Mouse (Mus musculus) heart, postnatal 0 days (tissue): ENCODE measurements around the gene Cfap43. TPM values are rescaled to one million over a fixed set of nuclear protein-coding genes. Genes with fewer than 3 reads are reported as not detected.

Experiments used
- ATAC-seq: fragments of 200-750 bp; cut with Nextera tagmentation; 2 replicates; pipeline ENCODE4 v1.8.0; 2017; ENCODE audit warnings: low read depth, moderate number of reproducible peaks, moderate library complexity; ENCODE audit not compliant: insufficient read depth
- DNase-seq: peaks from one replicate; pipeline ENCODE4 v3.0.0-alpha.2; 2016; ENCODE audit warnings: low spot score
- H3K27ac ChIP-seq: fragments of 300-500 bp; sonication (generic); 2 replicates; pipeline ENCODE4 v1.5.1; 2014; ENCODE audit warnings: low read depth, mild to moderate bottlenecking
- H3K27me3 ChIP-seq: fragments of 300-500 bp; sonication (generic); 2 replicates; pipeline ENCODE4 v1.6.1; 2014; ENCODE audit warnings: low read length, mixed read lengths; ENCODE audit not compliant: control insufficient read depth, insufficient read depth
- H3K36me3 ChIP-seq: fragments of 300-500 bp; sonication (generic); replicated peaks from 2 replicates; pipeline ENCODE4 v1.6.1; 2014; ENCODE audit warnings: low read length, mixed read lengths; ENCODE audit not compliant: control insufficient read depth, insufficient read depth
- H3K4me1 ChIP-seq: fragments of 300-500 bp; sonication (generic); 2 replicates; pipeline ENCODE4 v1.6.1; 2014; ENCODE audit warnings: antibody characterized with exemption; ENCODE audit not compliant: control insufficient read depth, insufficient read depth
- H3K4me2 ChIP-seq: fragments of 300-500 bp; sonication (generic); 2 replicates; pipeline ENCODE4 v1.6.1; 2014; ENCODE audit warnings: low read depth, mild to moderate bottlenecking, low read length, moderate library complexity
- H3K4me3 ChIP-seq: fragments of 300-500 bp; sonication (generic); 2 replicates; pipeline ENCODE4 v1.5.1; 2014; ENCODE audit warnings: low read depth, low read length
- H3K9ac ChIP-seq: fragments of 300-500 bp; sonication (generic); replicated peaks from 2 replicates; pipeline ENCODE4 v1.6.1; 2014; ENCODE audit warnings: low read depth, low read length, mixed read lengths
- H3K9me3 ChIP-seq: fragments of 300-500 bp; sonication (generic); replicated peaks from 2 replicates; pipeline ENCODE4 v1.6.1; 2016; ENCODE audit warnings: low read length; ENCODE audit not compliant: control insufficient read depth
- CTCF ChIP-seq: IDR thresholded peaks from 2 replicates; pipeline ENCODE4 v1.5.1; 2016; ENCODE audit warnings: antibody characterized with exemption, control low read depth, low read depth
- EP300 ChIP-seq: IDR thresholded peaks from 2 replicates; pipeline ENCODE4 v1.6.1; 2016; ENCODE audit warnings: antibody characterized with exemption, low read depth
- WGBS: fragments of 180-500 bp; shearing (Covaris S2); extraction: QIAGEN DNeasy Blood & Tissue Kit; methylation state at CpG from one replicate; pipeline ENCODE4 v1.1.7; 2014; 5-methylcytosine and 5-hydroxymethylcytosine counted together
- polyA plus RNA-seq: library from polyadenylated mRNA; unstranded; fragments of >200 nt; fragmentation: Nextera tagmentation; extraction: Ambion mirVana; gene quantifications from 2 replicates; pipeline ENCODE4 v1.2.1, GENCODE M21; 2015
- total RNA-seq: library from RNA; depleted of rRNA; stranded (reverse); fragments of >200 nt; gene quantifications from 2 replicates; pipeline ENCODE4 v1.2.3, GENCODE M21; 2014; ENCODE audit warnings: low replicate concordance

The Cfap43 gene
- total and polyA plus RNA-seq, 2 experiments from 2014 or later, result 0.08 to 0.15 TPM

GRCm38 (mm10) chr19:47939361-47939760 is 20.3 kb upstream of the Cfap43 start:
- DNase-seq, result no peak
- no peak for TF ChIP-seq CTCF
- TF ChIP-seq EP300, result no peak
- no peaks in the 10 kb centered on the region for H3K36me3 ChIP-seq

GRCm38 (mm10) chr19:47937443-47938406 is 18.6 kb upstream of the Cfap43 start, which contains the start of gene Cfap58:
TSS of gene Cfap58 (plus strand) at chr19:47937675.
- H3K4me2 ChIP-seq, result peak within 1 kb of the TSS; percentile 66
- H3K27me3 ChIP-seq, result peaks cover 9% of the 10 kb centered on the region
- H3K27ac ChIP-seq, result no peak within 1 kb of the TSS
- H3K36me3 ChIP-seq, result no peaks in the 10 kb centered on the region
- DNase-seq, result peak; percentile 38
- H3K9ac ChIP-seq, result no peak within 1 kb of the TSS
- 8% methylated on average over 41 of the region's 41 CpGs for WGBS
- H3K9me3 ChIP-seq, result no peaks in the 10 kb centered on the region
- TF ChIP-seq EP300, result no peak
- 0 out of 2 replicates have a peak, but pooled peaks have one; percentile 5 for TF ChIP-seq CTCF
- ATAC-seq, result peak; percentile 64
- H3K4me1 ChIP-seq, result peaks cover 6% of the 10 kb centered on the region; the same call in 1 of the 2 replicates
- peak within 1 kb of the TSS; percentile 42 for H3K4me3 ChIP-seq

More at GRCm38 (mm10) chr19:47939361-47939760, 20.3 kb upstream of the Cfap43 start:
- Histone ChIP-seq H3K4me2 (no peak overlapping the region), H3K9me3 (no peaks in the 10 kb centered on the region), H3K4me3 (no peak overlapping the region), H3K9ac (no peak overlapping the region), H3K27ac (no peak overlapping the region), H3K27me3 (peaks cover 9% of the 10 kb centered on the region), H3K4me1 (peaks cover 6% of the 10 kb centered on the region; the same call in 1 of the 2 replicates)
- 76% methylated on average over 6 of the region's 6 CpGs for WGBS
- no peak for ATAC-seq

DNA sequence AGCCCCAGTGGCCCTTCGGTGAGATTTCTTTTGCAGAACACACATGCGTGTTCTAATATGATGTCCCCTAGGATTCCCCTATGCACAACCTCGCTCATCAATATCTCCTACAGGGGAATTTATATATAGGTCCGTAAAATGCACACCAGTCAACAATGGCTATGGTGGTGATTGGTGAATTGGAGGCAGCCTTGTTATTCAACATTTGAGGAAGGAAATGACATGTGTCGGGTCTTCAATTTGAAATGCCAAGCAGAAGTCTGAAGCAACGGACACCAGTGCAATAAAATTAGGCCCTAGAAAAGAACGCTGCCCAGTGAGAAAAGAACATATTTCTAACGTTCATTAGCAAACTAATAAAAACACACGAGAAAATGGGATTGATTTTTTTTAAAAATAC is 17.9 kb upstream of the Cfap43 start:
- Histone ChIP-seq H3K27me3 (peaks cover 9% of the 10 kb centered on the region), H3K4me3 (0 out of 2 replicates have a peak overlapping the region, but pooled peaks have one; percentile 42), H3K36me3 (no peaks in the 10 kb centered on the region), H3K4me1 (peaks cover 6% of the 10 kb centered on the region; the same call in 1 of the 2 replicates), H3K4me2 (peak overlapping the region; percentile 66), H3K27ac (no peak overlapping the region), H3K9me3 (no peaks in the 10 kb centered on the region), H3K9ac (no peak overlapping the region)
- no peak for TF ChIP-seq CTCF
- TF ChIP-seq EP300, result no peak
- no peak for ATAC-seq
- whole genome bisulfite sequencing, result 65% methylated on average over 9 of the region's 9 CpGs
- DNase-seq, result no peak

DNA sequence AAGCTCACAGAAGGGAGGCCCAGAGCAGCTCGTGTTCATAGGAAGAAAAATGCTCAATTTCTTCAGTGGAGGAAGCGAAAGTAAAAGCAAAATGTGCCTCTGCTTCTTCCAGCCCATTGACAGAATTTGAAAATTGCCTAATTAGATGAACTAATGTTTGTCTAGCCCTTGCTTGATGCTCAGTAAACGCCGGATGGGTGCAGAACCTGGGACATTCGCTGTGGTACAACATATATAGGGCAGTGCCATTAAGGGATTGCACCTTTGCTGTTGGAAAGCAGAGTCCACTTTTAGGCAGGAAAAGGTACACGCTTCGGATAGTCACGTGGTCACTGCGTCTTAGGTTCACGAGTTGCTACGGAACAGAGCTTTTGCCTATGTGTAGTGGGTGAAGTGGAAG is 17.4 kb upstream of the Cfap43 start:
- 85% methylated on average over 11 of the region's 11 CpGs for WGBS

DNA sequence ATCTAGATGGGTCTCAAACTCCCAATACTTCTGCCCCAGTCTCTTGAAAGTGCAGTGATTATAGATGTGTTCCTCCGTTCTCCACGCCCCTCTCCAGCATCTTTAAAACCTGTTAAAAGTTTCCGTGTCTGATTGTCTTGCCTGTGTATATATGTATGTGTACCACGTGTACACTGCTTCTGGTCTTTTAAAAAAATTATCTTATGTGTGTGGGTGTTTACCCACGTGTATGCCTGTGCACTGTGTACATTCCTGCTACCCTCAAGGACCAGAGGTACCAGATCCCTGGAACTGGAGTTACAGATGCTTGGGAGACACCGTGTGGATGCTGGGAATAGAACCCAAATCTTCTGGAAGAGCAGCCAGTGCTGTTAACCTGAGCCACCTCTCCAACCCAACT is 16.4 kb upstream of the Cfap43 start:
- H3K4me1 ChIP-seq, result peaks cover 6% of the 10 kb centered on the region; the same call in 1 of the 2 replicates
- peaks cover 9% of the 10 kb centered on the region for H3K27me3 ChIP-seq
- no peak overlapping the region for H3K4me2 ChIP-seq
- no peak overlapping the region for H3K4me3 ChIP-seq
- no peak overlapping the region for H3K27ac ChIP-seq
- no peaks in the 10 kb centered on the region for H3K9me3 ChIP-seq
- H3K36me3 ChIP-seq, result no peaks in the 10 kb centered on the region
- no peak for TF ChIP-seq CTCF
- no peak for TF ChIP-seq EP300
- ATAC-seq (no peak), DNase-seq (no peak)
- WGBS, result 77% methylated on average over 6 of the region's 6 CpGs
- H3K9ac ChIP-seq, result no peak overlapping the region

More for the DNA sequence above, 17.4 kb upstream of the Cfap43 start:
- H3K27ac ChIP-seq, result no peak overlapping the region
- H3K4me1 ChIP-seq, result peaks cover 6% of the 10 kb centered on the region; the same call in 1 of the 2 replicates
- peaks cover 9% of the 10 kb centered on the region for H3K27me3 ChIP-seq
- ATAC-seq (no peak), DNase-seq (no peak)
- no peaks in the 10 kb centered on the region for H3K36me3 ChIP-seq
- H3K4me3 ChIP-seq, result no peak overlapping the region
- TF ChIP-seq CTCF, result no peak
- no peak for TF ChIP-seq EP300
- no peak overlapping the region for H3K9ac ChIP-seq
- H3K9me3 ChIP-seq, result no peaks in the 10 kb centered on the region
- no peak overlapping the region for H3K4me2 ChIP-seq
